Mouse (Mus musculus) midbrain, embryonic 13.5 days (tissue): ENCODE measurements around the gene Stat2. TPM values are rescaled to one million over a fixed set of nuclear protein-coding genes. Genes with fewer than 3 reads are reported as not detected.

ENCODE experiments used
- ATAC-seq: fragments of 200-750 bp; cut with Nextera tagmentation; 2 replicates; pipeline ENCODE4 v1.8.0; 2017; ENCODE audit warnings: mild to moderate bottlenecking, moderate TSS enrichment, moderate library complexity
- H3K27ac ChIP-seq: fragments of 300-500 bp; sonication (generic); 2 replicates; pipeline ENCODE4 v1.5.1; 2015; ENCODE audit warnings: inconsistent platforms, mild to moderate bottlenecking, moderate library complexity
- H3K27me3 ChIP-seq: fragments of 300-500 bp; sonication (generic); 2 replicates; pipeline ENCODE4 v1.6.1; 2015; ENCODE audit warnings: mild to moderate bottlenecking, inconsistent platforms
- H3K36me3 ChIP-seq: fragments of 300-500 bp; sonication (generic); 2 replicates; pipeline ENCODE4 v1.6.1; 2015; ENCODE audit warnings: mild to moderate bottlenecking, inconsistent platforms
- H3K4me1 ChIP-seq: fragments of 300-500 bp; sonication (generic); replicated peaks from 2 replicates; pipeline ENCODE4 v1.6.1; 2015; ENCODE audit warnings: inconsistent platforms
- H3K4me2 ChIP-seq: fragments of 300-500 bp; sonication (generic); replicated peaks from 2 replicates; pipeline ENCODE4 v1.6.1; 2015; ENCODE audit warnings: moderate library complexity, mild to moderate bottlenecking, inconsistent platforms
- H3K4me3 ChIP-seq: fragments of 300-500 bp; sonication (generic); replicated peaks from 2 replicates; pipeline ENCODE4 v1.5.1; 2015; ENCODE audit warnings: mild to moderate bottlenecking, inconsistent platforms
- H3K9ac ChIP-seq: fragments of 300-500 bp; sonication (generic); replicated peaks from 2 replicates; pipeline ENCODE4 v1.6.1; 2015; ENCODE audit warnings: mild to moderate bottlenecking, inconsistent platforms
- H3K9me3 ChIP-seq: fragments of 300-500 bp; sonication (generic); 2 replicates; pipeline ENCODE4 v1.6.1; 2016; ENCODE audit warnings: mild to moderate bottlenecking, inconsistent platforms
- WGBS: fragments of 180-500 bp; shearing (Covaris S2); methylation state at CpG from one replicate; pipeline ENCODE4 v1.1.7; 2015; 5-methylcytosine and 5-hydroxymethylcytosine counted together
- polyA plus RNA-seq: library from polyadenylated mRNA; unstranded; fragments of >200 nt; fragmentation: Nextera tagmentation; extraction: Ambion mirVana; gene quantifications from 2 replicates; pipeline ENCODE4 v1.2.1, GENCODE M21; 2015

Stat2 gene
- polyA plus RNA-seq, 1 experiment from 2014 or later, result 20.0 TPM

DNA sequence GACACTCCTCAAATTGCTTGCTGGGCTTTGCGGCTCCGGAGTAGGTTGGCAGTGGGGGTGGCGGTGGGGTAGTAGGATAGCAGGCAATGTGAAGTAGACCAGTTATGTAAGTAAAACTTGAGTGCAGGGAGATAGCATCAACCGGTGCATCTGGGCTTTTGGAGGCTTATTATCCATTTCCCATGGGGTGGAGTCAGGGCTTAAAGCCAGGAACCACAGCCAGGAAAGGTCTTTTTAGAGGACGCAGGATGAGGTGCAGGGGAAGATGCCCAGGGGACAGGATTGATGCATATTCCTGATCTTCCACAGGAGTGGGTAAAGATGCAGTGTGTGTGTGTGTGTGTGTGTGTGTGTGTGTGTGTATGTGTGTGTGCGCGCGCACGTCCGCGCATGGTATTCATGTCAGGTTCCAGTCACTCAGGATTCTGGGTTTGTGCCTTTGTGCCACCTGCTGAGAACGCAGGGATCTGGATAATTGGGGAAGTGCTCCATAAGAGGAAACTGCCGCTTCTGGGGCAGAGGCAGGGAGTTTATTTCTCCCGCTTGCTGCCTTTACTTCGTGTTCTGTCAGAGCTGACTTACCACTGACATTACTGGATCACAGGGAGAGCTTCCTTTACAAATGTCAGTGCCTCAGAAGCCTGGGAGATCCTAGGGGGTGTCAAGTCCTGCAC lies 32.4 kb upstream of the Stat2 start:
- Histone ChIP-seq H3K4me3 (no peak overlapping the region), H3K4me1 (peaks cover 10% of the 10 kb centered on the region), H3K27ac (no peak overlapping the region), H3K36me3 (peaks cover 29% of the 10 kb centered on the region), H3K4me2 (no peak overlapping the region), H3K9ac (no peak overlapping the region), H3K9me3 (no peaks in the 10 kb centered on the region), H3K27me3 (no peaks in the 10 kb centered on the region)
- whole genome bisulfite sequencing, result 81% methylated on average over 15 of the region's 15 CpGs
- no peak for ATAC-seq

DNA sequence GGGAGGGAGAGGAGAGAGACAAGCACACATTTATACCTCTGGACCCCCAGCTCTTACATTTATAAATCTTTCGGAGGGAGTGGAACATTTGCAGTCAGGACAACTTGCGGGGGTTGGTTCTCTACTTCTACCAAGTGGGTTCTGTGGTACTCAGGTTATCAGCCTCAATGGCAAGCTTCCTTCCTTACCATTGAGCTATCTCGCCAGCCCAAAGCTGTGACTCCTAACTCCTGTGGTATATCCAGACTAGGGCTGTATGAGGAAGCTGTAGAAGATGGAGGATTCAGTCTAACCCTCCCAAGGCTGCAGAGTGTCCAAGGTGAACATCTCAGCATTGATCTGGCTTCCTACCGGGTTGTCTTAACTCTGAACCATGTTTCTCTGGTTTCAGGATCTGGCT lies 31.2 kb upstream of the Stat2 start:
- 94% methylated on average over 4 of the region's 4 CpGs for WGBS
- Histone ChIP-seq H3K4me3 (no peak overlapping the region), H3K4me2 (no peak overlapping the region), H3K36me3 (peaks cover 40% of the 10 kb centered on the region), H3K9me3 (no peaks in the 10 kb centered on the region), H3K27ac (no peak overlapping the region), H3K9ac (no peak overlapping the region), H3K4me1 (peaks cover 8% of the 10 kb centered on the region), H3K27me3 (no peaks in the 10 kb centered on the region)
- ATAC-seq, result no peak

DNA sequence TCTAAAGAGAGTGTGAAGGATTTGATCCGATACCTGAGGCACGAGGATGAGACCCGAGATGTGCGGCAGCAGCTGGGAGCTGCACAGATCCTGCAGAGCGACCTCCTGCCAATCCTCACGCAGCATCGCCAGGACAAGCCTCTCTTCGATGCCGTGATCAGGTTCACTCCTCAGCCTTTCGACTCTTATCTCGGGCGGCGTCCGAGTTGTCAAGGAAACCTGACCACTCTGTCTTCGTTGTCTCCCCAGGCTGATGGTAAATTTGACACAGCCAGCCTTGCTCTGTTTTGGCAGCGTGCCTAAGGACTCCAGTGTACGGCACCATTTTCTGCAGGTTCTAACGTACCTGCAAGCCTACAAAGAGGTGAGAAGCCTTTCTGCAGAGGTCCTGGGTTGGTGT lies 30.2 kb upstream of the Stat2 start:
- H3K4me3 ChIP-seq, result no peak overlapping the region
- WGBS, result 94% methylated on average over 18 of the region's 18 CpGs
- H3K4me1 ChIP-seq, result peaks cover 8% of the 10 kb centered on the region
- no peak overlapping the region for H3K9ac ChIP-seq
- H3K27ac ChIP-seq, result no peak overlapping the region
- peaks cover 50% of the 10 kb centered on the region for H3K36me3 ChIP-seq
- no peak for ATAC-seq
- H3K27me3 ChIP-seq, result no peaks in the 10 kb centered on the region
- no peak overlapping the region for H3K4me2 ChIP-seq
- H3K9me3 ChIP-seq, result no peaks in the 10 kb centered on the region

DNA sequence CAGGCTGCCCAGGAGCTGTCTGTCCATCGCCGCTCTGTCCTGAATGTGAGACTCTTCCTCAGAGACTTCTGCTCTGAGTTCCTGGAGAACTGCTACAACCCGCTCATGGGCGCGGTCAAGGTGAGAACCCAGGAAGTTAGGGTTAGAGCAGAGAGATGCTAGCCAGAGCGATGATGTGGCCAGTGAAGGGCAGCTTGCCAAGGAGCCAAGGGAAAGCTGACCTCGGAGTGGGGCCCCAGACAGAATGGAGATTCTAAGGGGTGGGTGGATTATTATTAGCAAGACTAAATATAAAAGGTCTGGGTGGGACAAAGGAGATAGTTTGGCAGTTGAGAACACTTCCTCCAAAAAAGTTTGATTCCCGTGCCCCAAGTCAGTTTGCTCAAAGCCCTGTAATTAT lies 27.1 kb upstream of the Stat2 start:
- no peak overlapping the region for H3K4me3 ChIP-seq
- H3K27me3 ChIP-seq, result no peaks in the 10 kb centered on the region
- H3K27ac ChIP-seq, result no peak overlapping the region
- no peak overlapping the region for H3K9ac ChIP-seq
- no peak overlapping the region for H3K4me2 ChIP-seq
- peaks cover 80% of the 10 kb centered on the region for H3K36me3 ChIP-seq
- no peak for ATAC-seq
- H3K4me1 ChIP-seq, result peaks cover 1% of the 10 kb centered on the region; the same call in 1 of the 2 replicates
- WGBS, result 96% methylated on average over 8 of the region's 8 CpGs
- H3K9me3 ChIP-seq, result no peaks in the 10 kb centered on the region

DNA sequence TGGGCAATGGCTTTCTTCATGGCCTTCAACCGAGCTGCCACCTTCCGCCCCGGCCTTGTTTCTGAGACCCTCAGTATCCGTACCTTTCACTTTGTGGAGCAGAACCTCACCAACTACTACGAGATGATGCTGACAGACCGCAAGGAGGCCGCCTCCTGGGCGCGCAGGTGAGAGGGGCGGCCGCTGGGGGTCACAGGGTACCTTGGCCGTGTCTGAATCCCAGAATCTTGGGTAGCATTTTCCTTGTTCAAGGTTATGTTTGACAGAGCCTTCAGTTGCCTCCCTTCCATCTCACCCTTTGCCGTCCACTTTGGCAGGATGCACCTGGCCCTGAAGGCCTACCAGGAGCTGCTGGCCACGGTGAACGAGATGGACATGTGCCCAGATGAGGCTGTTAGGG lies 26.2 kb upstream of the Stat2 start:
- no peak for ATAC-seq
- no peak overlapping the region for H3K27ac ChIP-seq
- no peaks in the 10 kb centered on the region for H3K9me3 ChIP-seq
- no peak overlapping the region for H3K9ac ChIP-seq
- 95% methylated on average over 15 of the region's 15 CpGs for WGBS
- H3K4me1 ChIP-seq, result no peaks in the 10 kb centered on the region
- no peak overlapping the region for H3K4me3 ChIP-seq
- H3K36me3 ChIP-seq, result peaks cover 87% of the 10 kb centered on the region
- H3K27me3 ChIP-seq, result no peaks in the 10 kb centered on the region
- H3K4me2 ChIP-seq, result no peak overlapping the region

DNA sequence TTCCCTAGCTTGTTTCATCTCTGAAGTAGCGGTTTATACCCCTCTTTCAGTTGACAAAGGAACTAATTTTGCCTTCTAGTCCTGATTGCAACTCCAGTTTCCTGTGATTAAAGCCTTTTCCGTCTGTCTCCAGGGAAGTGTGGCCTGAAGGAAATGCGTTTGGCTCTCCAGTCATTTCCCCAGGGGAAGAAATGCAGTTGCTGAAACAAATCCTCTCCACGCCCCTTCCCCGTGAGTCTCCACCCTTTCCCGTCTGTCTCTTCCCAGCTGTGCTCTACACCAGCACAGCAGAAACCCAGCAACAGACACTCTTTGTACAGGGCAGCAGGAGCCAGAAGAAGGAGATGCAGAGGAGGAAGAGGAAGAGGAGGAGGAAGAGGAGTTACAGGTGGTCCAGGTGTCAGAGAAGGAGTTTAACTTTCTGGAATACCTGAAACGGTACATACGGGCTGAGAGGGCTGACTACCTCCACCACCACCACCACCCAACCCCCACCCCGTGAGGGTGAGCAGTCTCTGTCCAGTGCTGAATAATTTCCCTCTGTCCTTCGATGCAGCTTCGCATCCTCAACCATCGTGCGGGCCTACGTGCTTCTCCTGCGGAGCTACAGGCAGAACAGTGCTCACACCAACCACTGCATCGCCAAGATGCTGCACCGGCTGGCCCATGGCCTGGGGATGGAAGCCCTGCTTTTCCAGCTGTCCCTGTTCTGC lies 23.2 kb upstream of the Stat2 start:
- H3K27ac ChIP-seq, result no peak overlapping the region
- H3K4me2 ChIP-seq, result peak overlapping the region; percentile 13; the same call in 1 of the 2 replicates
- no peak overlapping the region; the same call in none of the 2 replicates for H3K9ac ChIP-seq

DNA sequence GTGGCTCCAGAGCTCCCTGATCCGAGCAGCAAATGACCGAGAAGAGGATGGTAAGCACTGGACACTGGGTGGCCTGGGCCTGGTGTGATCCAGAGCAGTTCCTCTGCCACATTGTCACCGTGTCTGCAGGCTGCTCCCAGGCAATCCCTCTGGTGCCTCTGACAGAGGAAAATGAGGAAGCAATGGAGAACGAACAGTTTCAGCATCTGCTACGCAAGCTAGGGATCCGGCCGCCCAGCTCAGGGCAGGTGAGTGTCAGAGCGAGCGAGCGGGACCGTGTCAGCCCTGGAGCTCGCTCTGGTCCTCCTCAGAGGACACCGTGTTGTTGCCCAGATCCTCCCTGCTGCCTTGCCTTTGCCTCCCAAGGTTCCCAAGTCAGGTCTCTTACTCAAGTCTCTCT lies 19.8 kb upstream of the Stat2 start:
- ATAC-seq, result no peak
- Histone ChIP-seq H3K9ac (no peak overlapping the region), H3K27ac (no peak overlapping the region), H3K27me3 (no peaks in the 10 kb centered on the region), H3K9me3 (no peaks in the 10 kb centered on the region), H3K36me3 (peaks cover 72% of the 10 kb centered on the region), H3K4me2 (no peak overlapping the region), H3K4me3 (no peak overlapping the region), H3K4me1 (no peaks in the 10 kb centered on the region)
- 94% methylated on average over 13 of the region's 13 CpGs for WGBS

More for the DNA sequence above, 23.2 kb upstream of the Stat2 start:
- no peak for ATAC-seq
- no peaks in the 10 kb centered on the region for H3K27me3 ChIP-seq
- 84% methylated on average over 17 of the region's 17 CpGs for WGBS
- no peaks in the 10 kb centered on the region for H3K9me3 ChIP-seq
- no peaks in the 10 kb centered on the region for H3K4me1 ChIP-seq
- H3K4me3 ChIP-seq, result no peak overlapping the region
- H3K36me3 ChIP-seq, result peaks cover 95% of the 10 kb centered on the region

DNA sequence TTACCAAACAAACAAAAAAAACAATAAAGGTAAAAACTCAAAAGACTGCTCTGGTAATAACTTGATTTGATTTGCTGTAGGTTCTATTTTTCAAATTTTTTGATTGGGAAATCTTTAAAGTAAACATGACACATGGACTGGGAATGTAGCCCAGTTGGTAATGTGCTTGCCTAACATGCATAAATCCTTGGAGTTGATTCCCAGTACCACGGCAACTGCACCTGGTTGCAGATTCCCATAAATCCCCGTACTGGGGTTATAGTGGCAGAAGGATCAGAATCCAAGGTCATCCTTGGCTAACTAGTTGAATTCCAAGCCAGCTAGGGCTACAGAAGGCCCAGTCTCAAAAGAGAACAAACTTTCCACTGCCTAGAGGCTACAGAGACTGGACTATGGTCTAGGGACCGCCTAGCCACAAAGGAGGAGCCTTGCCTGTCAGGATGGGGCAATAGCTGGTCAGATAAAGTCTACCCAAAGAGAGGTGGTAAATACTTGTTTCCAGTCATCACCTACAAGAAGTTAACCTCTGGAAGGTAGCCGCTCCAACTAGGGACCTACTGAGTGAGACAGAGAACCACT lies 16.6 kb upstream of the Stat2 start, which contains the start of gene Apon:
Gene Apon (plus strand): TSS at position 420 of the 579 bp plus-strand sequence.
- H3K9me3 ChIP-seq, result no peaks in the 10 kb centered on the region
- no peak for ATAC-seq
- no peaks in the 10 kb centered on the region for H3K4me1 ChIP-seq
- H3K27ac ChIP-seq, result no peak within 1 kb of the TSS
- peaks cover 40% of the 10 kb centered on the region for H3K36me3 ChIP-seq
- no peak within 1 kb of the TSS for H3K4me2 ChIP-seq
- 88% methylated on average over 4 of the region's 4 CpGs for WGBS
- H3K9ac ChIP-seq, result no peak within 1 kb of the TSS
- H3K27me3 ChIP-seq, result no peaks in the 10 kb centered on the region
- H3K4me3 ChIP-seq, result no peak within 1 kb of the TSS

DNA sequence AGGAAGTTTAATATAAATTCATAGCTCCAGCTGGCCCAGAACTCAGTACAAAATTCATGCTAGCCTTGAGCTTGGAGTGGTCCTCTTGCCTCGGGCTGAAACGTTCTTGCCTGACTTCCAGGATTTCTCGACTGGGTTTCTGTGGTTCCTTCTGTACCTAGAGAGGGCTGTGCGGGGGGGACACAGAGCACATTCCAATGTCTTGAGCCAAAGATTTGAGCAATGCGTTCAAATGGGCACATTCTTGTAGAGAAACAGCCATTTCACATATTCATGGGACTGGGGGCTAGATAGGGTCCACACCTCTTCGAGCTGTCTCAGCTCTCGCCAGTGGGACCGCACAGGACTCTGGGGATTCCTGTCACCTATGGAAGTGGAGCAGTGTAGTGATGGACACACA lies 14.4 kb upstream of the Stat2 start:
- no peak for ATAC-seq
- 90% methylated on average over 8 of the region's 8 CpGs for WGBS
- no peaks in the 10 kb centered on the region for H3K27me3 ChIP-seq
- H3K4me2 ChIP-seq, result no peak overlapping the region
- H3K36me3 ChIP-seq, result peaks cover 20% of the 10 kb centered on the region
- H3K27ac ChIP-seq, result no peak overlapping the region
- no peaks in the 10 kb centered on the region for H3K9me3 ChIP-seq
- H3K4me3 ChIP-seq, result no peak overlapping the region
- no peaks in the 10 kb centered on the region for H3K4me1 ChIP-seq
- no peak overlapping the region for H3K9ac ChIP-seq

DNA sequence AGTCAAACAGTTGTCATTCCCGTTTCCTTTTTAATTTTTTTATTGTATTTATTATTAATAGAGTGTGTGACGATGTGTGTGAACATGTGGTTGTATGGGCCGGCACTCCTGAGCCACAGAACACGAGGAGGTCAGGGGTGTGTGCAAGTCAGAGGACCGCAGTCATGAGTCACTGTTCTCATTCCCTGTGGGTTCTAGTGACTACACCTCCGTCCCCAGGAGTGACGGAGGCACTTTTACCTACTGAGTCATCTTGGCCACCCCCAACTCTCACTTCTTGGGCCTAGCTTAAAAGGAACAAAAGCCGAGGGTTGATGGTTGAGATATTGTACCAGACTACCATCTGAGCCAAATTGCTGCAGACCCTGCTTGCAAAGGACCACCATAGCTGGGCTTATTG lies 14.0 kb upstream of the Stat2 start:
- H3K9me3 ChIP-seq, result no peaks in the 10 kb centered on the region
- WGBS, result 91% methylated on average over 8 of the region's 8 CpGs
- H3K27ac ChIP-seq, result no peak overlapping the region

DNA sequence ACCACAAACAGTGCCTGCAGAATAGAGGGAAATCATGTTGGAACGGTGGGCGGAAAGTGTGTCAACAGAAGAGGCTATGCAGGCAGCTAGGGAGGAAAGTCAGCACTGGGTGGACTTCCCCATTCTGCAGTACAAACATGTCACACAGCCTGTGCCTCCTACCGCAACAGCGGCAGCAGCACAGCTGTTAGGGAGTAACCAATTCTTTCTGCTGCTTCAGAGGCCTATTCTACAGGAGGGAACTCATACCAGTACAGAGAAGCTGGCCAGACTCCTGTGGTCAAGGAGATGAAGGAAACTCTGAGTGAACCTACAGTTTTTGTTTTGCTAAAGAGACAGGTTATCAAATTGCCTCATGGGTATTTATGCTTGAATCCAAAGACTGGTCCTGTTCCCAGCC lies 11.4 kb upstream of the Stat2 start:
- H3K27ac ChIP-seq, result no peak overlapping the region
- WGBS, result 88% methylated on average over 4 of the region's 4 CpGs
- no peaks in the 10 kb centered on the region for H3K27me3 ChIP-seq
- ATAC-seq, result no peak
- H3K9ac ChIP-seq, result no peak overlapping the region
- no peak overlapping the region for H3K4me2 ChIP-seq
- H3K36me3 ChIP-seq, result no peaks in the 10 kb centered on the region
- H3K4me3 ChIP-seq, result no peak overlapping the region
- H3K9me3 ChIP-seq, result no peaks in the 10 kb centered on the region
- no peaks in the 10 kb centered on the region for H3K4me1 ChIP-seq

More for the DNA sequence above, 14.0 kb upstream of the Stat2 start:
- H3K4me3 ChIP-seq, result no peak overlapping the region
- no peak overlapping the region for H3K9ac ChIP-seq
- H3K27me3 ChIP-seq, result no peaks in the 10 kb centered on the region
- H3K4me1 ChIP-seq, result no peaks in the 10 kb centered on the region
- peaks cover 16% of the 10 kb centered on the region for H3K36me3 ChIP-seq
- H3K4me2 ChIP-seq, result no peak overlapping the region
- ATAC-seq, result no peak

DNA sequence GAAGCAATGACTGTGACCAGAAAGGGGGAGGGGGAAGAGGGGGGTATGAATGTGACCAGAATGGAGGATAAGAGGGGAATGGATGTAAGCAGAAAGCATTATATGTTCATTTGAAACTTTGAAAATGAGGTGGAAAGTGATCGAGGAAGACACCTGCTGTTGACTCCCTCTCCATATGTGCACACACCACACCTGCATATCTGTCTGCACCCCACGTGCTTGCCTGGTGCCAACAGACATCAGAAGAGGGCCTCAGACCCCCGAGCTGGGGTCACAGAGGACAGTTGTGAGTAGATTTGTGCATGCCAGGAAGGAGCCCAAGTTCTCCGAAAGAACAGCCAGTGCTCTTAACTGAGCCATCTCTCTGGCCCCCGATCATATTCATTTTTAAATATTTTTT lies 10.4 kb upstream of the Stat2 start:
- Histone ChIP-seq H3K36me3 (no peaks in the 10 kb centered on the region), H3K9ac (no peak overlapping the region), H3K27ac (no peak overlapping the region), H3K4me3 (no peak overlapping the region), H3K4me2 (no peak overlapping the region), H3K9me3 (no peaks in the 10 kb centered on the region), H3K4me1 (no peaks in the 10 kb centered on the region), H3K27me3 (no peaks in the 10 kb centered on the region)
- ATAC-seq, result no peak
- 94% methylated on average over 5 of the region's 5 CpGs for WGBS
